Mouse (Mus musculus) cerebellum, adult 2 months (tissue): ENCODE data around the gene Mpped2.

ENCODE experiments used
- CTCF ChIP-seq: fragments of 200-500 bp; IDR thresholded peaks from 2 replicates; pipeline ENCODE4 v1.5.1; 2011; ENCODE audit warnings: low read depth, mild to moderate bottlenecking, control low read depth, low read length, moderate library complexity, borderline replicate concordance; ENCODE audit not compliant: insufficient read depth
- POLR2A ChIP-seq: fragments of 200-500 bp; IDR thresholded peaks from 2 replicates; pipeline ENCODE4 v1.6.1; 2011; ENCODE audit warnings: low read length, control low read depth, borderline replicate concordance; ENCODE audit not compliant: insufficient read depth

DNA sequence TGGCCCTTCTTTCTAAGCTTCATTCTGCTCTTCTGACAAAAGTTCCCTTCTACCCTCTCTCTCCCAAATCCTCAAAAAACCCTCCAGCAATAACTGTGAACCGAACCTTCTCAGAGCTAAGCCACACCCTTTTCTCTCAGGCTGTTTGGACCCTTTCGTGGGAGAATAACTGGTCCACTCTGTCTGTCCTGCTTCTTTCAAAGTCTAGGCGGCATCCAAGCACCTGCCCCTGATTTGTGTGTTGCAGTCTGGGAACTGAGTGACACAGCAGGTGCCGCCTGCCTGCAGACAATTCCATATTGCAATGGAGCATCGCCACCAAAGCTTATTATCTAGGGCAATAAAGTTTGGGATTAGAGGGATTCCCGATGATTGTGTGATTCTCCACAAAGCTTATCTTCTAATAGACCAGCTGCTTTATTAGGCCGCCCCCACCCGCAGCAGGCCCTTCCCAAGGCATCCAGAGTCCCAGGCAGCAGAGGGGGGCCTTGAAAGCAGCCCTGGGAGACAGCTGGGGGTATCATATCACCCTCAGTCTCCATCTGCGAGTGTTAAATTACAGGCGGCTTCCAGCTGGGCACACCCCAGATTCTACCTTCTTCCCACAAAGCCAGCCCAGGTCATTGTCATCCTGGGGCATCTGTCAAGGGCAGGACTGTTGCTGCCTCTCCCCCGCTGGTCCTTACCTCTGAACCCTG lies 202.4 kb downstream of the Mpped2 start:
- no peak for TF ChIP-seq CTCF
- no peak for TF ChIP-seq POLR2A
